Mouse (Mus musculus): ENCODE measurements around the gene Pramel1.
"Not testable (repeated sequence)": the region's sequence is repeated elsewhere in the genome, so short reads cannot be mapped to it uniquely, and the experiment has no call there.

Gene Pramel1

DNA sequence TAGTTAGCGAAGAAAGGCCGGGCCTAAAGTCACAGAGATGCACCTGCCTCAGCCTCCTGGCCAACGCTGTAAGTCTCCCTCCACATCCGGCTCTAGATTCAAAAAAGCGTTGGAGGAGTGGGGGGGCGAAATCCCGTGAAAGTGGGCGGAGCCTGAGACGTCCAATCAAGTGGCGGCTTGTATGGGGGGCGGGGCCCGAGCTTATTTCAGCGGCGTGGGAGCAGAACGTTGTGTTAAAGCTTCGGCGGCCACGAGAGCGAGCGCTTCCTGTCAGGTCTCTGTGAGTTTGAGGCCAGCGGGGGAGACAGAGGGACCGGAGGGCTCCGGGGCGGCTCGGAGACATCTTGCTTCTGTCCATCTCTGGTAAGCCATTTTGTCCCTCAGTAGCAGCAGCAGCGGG, at the start of gene Pramel1:
TSS of gene Pramel1 (plus strand) at position 248 of the 400 bp plus-strand sequence.
- no peak for DNase-seq (ENCODE audit: inconsistent ontology term)

DNA sequence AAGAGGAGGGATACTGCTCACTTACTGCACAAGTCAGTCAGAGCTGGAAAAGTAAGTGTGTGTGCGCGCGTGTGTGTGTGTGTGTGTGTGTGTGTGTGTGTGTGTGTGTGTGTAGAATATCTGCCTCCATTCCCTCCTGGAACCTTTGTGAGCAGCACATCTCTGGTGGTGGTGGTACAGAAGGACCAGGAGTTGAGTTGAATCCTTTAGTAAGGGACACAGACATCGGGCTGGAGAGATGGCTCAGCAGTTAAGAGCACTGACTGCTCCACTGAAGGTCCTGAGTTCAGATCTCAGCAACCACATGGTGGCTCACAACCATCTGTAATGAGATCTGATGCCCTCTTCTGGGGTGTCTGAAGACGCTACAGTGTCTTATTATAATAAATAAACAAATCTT, 48.7 kb upstream of the Pramel1 start:
- not testable (repeated sequence) for DNase-seq (ENCODE audit: inconsistent ontology term)

DNA sequence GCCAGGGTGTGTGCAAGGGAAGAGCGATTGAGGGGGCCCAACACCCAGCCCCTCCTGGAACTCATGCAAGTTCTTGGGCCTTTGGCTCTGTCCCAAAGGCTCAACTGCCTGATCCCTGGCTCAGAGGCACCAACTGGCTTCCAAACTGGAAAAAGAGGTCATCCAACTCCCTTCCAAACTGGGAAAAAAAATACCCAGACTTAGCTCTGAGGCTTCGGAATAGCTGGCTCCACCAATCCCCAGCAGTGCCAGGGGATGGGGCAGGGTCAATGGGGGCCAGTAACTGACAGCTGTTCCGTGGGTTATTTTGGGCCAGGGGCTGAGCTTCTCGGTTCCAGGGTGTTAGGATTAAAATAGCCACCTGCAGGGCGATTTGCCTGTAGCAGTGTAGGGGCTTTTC, 45.5 kb upstream of the Pramel1 start:
- DNase-seq (ENCODE audit: inconsistent ontology term): no peak

DNA sequence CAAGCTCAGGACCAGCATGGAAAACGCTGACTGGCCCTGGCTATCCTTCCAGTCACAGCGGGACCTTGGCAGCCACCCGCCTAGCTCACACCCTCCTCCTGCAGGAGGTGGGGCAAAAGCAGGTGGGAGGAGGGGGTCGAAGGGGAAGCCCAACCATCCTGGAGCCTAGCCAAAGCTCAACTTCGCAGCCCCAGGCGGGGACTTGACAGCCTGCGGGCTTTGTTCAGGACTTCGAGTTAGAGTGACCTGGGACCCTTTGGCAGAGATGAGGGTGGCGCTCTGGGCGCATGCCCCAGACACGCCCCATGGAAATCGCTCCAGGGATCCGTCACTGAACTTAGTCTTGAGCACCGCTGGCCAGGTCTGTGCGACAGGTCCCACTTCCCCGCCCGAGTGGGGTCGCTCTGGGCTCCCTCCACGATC, 44.7 kb upstream of the Pramel1 start, which contains the start of gene Lrrc38:
TSS of gene Lrrc38 (plus strand) at position 274 of the 423 bp plus-strand sequence.
- DNase-seq (ENCODE audit: inconsistent ontology term): peak; percentile 63

DNA sequence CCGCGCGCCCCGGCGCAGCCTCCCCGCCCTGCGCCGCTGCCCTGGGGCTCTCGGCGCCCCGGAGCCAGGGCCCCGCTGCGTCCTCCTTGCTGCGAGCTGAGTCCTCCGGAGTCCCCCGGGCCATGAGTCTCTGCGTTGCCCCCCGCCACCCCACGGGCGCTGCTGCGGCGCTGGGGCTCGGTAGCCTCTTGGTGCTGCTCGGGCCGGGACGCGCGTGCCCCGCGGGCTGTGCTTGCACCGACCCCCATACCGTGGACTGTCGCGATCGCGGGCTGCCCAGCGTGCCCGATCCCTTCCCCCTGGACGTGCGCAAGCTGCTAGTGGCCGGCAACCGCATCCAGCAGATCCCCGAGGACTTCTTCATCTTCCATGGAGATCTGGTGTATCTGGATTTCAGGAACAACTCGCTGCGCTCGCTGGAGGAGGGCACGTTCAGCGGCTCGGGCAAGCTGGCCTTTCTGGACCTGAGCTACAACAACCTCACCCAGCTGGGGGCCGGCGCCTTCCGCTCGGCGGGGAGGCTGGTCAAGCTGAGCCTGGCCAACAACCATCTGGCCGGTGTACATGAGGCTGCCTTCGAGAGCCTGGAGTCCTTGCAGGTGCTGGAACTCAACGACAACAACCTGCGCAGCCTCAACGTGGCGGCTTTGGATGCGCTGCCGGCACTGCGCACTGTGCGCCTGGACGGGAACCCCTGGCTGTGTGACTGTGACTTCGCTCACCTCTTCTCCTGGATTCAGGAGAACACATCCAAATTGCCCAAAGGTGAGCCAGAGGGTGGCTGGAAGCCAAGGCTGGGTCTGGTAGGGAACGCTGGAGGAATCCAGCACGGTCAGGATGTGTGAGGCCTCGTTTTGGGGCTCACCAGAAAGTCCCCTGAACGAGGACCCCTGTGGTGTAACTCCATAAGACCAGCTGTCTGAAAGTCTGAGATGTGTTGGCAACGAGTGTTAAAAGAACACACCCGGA, 43.9 kb upstream of the Pramel1 start:
- DNase-seq (ENCODE audit: inconsistent ontology term): peak; percentile 20

DNA sequence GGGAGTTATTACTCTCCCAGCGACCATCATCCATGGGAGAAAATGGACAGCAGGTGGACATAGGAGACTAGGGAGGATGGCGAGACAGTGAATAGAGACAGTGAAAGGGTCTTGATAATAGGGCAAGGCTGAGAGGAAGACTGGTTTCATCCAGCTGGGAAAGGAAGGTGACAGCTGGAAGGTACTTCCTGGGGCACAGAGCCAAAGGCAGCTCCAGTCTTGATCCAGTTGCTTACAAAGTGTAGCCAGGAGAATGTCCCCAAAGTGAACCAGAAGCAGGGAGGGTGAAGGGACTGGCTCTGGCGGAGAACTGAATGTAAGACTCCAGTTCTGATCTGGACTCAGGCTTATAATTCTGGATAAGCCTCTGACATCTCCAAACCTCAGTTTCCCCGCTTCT, 41.9 kb upstream of the Pramel1 start:
- no peak for DNase-seq (ENCODE audit: inconsistent ontology term)

DNA sequence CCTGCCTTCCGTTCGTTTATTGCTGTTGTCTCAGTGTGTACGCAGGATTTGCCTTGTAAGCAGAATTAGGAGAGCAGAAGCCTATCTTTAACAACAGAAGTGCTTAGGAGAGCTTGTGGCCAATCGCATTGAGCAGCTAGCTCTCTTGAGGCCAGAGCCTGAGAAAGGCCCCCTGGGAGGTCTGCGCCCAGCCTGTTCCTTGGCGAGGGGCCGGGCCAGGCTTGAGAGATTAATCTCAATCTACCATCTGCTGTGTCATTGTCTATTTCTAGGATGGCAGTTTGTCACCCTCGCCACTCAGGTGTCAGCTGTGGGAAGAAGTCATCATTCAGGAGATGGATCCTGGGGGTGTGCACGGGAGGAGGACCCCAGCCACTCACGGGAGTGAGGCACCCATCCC, 32.7 kb upstream of the Pramel1 start:
- no peak for DNase-seq (ENCODE audit: inconsistent ontology term)

DNA sequence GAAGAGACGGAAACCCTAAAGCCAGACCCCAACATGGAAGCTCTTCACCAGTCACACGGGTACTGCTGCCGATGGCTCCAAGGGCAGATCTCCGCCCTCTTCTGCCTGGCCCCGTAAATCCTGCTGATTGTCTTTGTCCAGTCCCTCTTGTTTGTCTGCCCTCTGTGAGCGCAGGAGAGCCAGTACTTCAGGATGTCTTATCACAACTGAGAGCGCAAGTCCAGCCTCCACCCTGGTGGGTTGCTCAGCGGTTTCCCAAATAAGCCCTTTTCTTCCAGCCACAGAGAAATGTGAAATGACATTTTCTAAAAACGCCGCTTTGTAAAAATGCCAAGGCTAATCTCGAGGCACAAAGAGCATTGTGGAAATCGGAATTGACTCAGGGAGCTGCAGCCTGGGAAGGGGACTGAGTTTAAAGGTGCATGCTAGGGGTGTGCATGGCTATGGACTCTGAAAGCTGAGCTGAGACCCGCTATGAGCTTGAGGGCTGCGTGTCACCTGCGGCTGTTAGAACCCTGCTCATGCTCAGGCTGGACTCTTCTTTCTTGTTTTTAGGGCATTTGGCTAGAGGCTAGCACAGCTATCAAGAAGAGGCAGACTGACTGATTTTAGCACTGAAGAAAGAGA, 27.7 kb upstream of the Pramel1 start:
- peak; percentile 52 for DNase-seq (ENCODE audit: inconsistent ontology term)

DNA sequence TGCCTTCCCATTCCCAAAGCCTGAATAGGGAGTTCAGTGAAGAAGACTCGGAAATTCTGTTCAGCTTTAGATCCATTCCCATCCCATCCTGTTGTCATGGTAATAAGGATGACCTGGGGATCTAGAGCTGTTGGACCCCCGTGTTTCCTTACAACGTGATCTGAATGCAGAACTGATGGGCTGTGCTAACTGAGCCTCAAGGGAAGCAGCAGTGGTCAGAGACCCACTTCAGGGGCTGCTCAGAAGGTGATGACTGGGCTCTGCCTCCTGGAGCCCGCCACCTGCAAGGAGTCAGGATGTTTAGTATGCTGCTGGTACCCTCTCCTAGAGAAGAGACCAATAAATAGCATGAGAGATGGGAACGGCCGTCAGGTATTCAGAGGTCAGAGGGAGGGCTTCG, 14.7 kb upstream of the Pramel1 start:
- DNase-seq (ENCODE audit: inconsistent ontology term): no peak

DNA sequence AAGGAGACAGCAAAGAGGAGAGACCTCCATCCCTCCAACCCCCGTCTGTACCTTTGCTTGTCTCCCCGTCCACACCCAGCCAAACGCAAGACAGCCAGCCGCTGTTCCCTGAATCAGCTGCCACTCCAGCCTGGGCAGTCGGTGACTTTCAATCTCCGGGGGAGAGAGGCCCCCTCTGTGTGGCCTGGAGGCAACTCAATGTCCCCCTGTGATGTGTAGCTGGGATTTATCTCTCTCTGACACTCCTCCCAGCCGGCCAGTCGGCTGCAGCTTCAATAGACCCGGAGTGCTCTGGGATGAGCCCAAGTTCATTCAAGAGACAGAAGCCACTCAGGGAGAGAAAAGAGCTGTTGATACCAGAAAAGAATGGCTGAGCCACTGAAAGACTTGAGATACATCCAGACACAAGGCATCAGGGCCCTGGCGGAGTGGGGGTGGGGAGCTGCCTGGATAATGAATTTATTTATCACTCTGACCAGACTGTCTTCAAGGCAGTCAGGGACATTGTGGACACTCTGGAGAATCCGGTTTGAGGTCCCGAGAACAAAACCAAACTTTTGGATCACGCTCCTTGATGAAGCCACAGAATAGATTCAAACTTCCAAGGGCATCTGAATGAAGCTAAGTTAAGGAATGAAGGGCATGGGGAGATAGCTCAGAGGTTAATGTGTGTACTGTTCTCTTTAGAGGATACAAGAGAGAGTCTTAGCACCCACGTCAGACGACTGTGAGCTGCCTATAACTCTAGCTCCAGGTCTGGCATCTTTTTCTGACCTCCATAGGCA, 14.1 kb upstream of the Pramel1 start:
- peak; percentile 39 for DNase-seq (ENCODE audit: inconsistent ontology term)

DNA sequence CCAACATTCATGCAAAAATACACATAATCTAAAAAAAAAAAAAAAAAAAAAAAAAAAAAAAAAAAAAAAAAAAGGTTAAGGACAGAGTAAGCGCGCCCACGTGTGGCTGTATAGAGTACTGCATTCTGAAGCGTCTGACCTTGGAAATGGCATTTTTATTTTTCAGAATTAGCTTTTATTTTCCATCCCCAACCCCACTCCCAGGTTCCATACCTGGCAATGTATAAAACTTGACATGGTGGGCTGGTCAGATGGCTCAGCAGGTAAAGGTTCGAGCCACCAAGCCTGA, 13.6 kb upstream of the Pramel1 start:
- no peak for DNase-seq (ENCODE audit: inconsistent ontology term)

DNA sequence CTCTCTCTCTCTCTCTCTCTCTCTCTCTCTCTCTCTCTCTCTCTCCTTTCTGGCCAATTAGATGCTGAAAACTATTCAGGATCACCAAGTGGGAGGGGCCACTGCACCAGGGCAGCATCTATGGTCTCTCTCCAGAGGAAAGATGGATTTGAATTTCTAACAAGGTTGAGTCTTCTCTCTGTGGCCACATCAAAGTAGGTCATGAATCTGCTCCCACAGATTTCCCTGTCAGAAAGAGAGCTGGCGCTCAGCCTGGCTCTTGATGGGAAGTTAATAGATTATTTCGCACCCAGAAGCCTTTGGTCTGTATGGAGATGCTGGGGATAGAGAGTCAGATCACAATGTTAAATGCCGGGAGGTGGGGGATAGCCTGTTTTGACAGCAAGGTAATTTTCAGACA, 12.1 kb upstream of the Pramel1 start:
- peak; percentile 21 for DNase-seq (ENCODE audit: inconsistent ontology term)

DNA sequence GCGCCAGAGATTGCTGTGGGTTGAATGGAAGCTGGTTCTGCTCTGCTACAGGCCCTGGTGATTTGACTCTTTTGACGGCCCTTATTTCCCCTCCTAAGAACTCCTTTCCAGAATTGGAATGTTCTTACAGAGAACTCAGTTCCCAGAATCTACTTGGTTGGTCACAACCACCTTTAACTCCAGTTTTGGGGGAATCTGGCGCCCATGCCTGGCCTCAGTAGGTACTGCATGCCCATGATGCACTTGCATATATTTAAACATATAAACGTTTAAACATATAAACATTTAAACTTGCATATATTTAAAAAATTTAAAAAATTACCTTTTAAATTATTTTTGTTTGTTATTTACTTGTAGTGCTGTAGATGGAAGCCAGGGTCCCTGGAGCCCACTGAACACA, 10.6 kb upstream of the Pramel1 start:
- no peak for DNase-seq (ENCODE audit: inconsistent ontology term)

DNA sequence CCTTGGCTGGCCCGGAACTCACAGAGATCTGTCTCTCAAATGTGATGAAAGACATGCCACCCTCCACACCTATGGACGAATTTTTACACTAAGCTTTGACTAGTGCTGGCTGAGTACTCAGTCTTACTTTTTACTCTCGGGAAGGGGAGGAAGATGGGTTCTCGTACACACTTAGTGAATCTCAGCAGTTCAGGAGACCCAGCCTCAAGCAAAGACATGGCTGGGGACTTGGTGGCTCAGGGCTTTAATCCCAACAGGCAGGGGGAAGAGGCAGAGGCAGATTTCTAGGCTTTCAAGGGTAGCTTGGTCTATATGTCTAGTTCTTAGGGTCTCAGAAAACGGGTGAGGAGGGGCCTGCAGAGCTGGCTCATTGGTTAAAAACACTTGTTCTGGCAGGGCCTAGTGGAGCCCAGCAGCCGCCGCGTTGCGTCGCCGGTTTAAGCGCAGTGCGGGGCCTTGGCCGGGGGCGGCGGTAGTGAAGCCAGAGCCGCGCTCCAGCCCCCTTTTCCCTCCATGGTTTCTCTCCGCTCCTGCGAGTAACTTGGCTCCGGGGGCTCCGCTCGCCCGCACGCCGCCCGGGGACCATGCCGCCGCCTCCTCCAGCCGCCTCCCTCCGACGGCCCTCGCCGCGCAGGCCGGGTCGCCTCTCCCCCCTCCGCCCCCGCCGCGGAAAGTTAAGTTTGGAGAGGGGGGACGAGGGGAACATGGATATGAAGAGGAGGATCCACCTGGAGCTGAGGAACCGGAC, 5.1 kb upstream of the Pramel1 start:
- DNase-seq (ENCODE audit: inconsistent ontology term): peak; percentile 59

DNA sequence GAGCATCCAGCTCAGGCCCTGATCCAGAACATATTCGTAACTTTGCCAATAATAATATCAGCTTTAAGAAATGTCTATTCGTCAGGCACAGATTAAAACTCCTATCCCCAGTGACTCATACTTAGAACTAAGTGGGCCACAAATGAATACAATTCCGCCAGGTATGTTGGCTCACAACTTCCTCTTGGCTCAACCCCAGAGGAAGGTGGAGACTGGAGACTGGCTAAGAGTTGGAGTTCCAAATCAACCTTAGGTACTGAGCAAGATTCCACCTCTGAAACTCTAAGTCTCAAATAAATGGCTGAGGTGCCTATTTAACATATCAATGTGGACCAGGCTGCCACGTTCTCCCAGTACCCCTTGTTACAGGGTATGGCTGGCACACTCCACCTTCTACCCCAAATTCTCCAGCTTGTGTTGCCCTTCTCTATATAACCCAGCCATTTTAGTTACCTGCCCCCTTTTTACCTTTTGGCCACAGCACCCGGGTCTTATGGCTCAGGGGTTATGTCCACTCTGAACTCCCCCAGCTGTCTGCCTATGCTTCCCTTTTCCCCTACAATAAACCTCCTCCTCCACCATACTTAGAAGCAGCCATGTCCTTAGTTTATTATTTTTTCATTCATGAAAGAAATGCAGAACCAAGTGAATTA, 17.5 kb downstream of the Pramel1 start:
- peak; percentile 7 for DNase-seq (ENCODE audit: inconsistent ontology term)

DNA sequence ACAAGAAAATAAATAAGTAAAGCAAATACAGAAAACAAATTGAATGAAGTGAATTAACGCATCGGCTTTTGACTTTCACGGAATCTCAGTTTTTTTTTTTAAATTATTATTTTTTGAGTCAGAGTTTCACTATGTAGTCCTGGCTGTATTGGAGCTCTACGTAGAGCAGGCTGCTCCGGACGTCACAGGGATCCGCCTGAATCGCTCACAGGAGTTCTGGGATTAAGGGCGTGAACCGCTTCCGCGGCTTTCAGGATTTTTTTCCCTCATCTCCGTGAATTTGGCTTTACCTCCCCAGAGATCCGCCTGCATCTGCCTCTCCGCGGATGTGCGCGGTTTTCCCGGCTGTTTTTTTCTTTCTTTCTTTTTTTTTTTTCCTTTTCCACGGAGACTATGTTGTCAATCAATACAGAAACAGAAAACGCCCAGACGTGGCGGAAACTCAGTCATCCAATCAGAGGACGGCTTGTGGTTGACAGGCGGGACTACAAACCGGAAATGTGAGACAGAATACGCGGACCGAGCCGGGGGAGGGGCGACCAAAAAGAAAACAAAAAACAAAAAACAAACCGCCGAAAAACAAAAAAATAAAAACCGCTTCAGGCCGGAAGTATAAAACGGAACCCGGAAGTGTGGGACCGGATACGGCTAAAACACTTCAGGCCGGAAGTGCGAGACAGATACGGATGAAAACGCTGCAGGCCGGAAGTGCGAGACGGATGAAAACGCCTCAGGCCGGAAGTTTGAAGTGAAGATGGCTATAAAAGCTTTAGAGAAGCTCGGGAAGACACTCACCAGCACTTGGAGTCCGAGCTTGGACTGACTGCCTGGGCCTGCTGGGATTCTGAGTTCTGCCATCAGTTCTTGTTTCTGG, 18.2 kb downstream of the Pramel1 start, which contains the start of gene Pramef8:
TSS of gene Pramef8 (plus strand) at position 208 of the 874 bp plus-strand sequence.
- DNase-seq (ENCODE audit: inconsistent ontology term): peak; percentile 98

DNA sequence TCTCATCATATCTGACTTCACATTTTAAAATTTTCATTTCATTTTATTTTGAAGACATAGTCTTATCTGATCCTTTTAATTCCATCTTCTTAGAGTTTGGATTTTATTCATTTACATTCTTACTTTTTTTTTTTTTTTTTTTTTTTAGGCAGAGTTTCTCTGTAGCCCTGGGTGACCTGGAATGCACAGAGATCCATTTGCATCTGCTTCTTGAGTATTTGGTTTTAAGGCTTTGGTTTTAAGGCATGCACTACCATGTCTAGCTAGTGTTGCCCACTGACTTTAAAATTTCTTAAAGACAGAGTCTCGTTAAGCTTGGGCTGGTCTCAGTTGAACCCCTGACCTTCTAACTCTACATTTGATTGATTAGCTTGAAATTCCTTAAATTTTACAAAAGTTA, 19.4 kb downstream of the Pramel1 start:
- no peak for DNase-seq (ENCODE audit: inconsistent ontology term)

DNA sequence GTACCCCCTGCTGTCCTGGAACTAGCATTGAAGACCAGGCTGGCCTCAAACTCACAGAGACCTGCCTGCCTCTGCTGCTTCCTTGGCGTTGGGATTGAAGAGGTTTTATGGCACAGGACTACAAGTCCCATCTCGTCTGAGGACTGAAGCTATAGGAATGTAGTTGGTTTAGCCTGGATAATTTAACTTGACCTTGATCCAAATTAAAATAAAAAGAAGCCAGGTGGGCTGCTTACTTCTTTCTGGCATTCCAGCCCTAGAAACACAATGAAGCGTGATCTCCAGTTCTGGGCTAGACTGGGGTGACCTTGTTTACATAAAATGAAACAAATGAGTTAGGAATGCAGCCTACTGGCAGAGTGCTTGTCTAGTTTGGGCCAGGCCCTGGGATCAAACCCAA, 19.9 kb downstream of the Pramel1 start:
- DNase-seq (ENCODE audit: inconsistent ontology term): no peak

DNA sequence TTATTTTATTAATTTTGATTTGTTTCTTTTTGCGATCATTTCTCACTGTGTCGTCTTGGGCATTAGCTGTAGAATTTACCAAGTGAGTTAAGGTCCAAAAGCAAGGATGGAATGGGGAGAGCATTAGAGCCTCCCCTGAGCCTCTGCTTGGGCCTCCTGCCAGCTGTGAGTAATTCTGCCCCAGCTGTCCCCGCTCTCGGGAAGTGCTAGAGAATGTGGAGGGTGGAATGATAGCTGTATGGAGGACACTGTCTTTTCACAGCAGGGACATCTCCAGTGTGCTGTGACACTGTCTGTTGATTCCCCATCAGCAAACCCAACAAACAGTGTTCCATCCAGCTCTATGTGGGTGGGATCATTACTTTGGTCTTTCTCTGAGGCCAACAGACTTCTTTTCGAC, 32.5 kb downstream of the Pramel1 start:
- not testable (repeated sequence) for DNase-seq (ENCODE audit: inconsistent ontology term)
